Mouse (Mus musculus): ENCODE measurements around the gene Snd1. TPM values are rescaled to one million over a fixed set of nuclear protein-coding genes. Genes with fewer than 3 reads are reported as not detected.

Snd1 gene
- polyA plus RNA-seq, 2 experiments = 104 to 120 TPM

DNA sequence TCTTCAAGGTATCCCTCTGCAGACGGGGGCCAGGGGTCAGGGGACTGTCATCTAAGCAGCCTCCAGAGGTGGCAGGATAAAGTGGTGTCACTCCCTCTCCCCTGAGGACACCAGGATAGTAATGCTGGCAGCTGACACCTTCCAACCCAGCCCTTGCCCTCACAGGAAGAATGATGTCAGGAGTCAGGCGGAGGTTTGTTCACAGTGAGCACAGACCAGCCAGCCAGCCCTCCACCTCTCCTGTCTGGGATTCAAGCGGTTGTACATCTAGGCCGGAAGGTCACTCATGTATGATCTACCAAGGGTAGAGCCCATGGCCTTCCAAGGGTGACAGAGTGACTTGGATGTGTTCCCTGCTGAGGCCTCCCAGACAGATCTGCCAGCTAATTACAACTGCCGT lies 408.6 kb downstream of the Snd1 start:
- Histone ChIP-seq H3K9me3 (ENCODE audit: control insufficient read depth, low read length) (no peaks in the 10 kb centered on the region), H3K27me3 (ENCODE audit: control insufficient read depth, insufficient read depth, low read length) (no peaks in the 10 kb centered on the region), H3K4me3 (replicated peaks; ENCODE audit: low read length) (no peak overlapping the region), H3K27ac (replicated peaks; ENCODE audit: low read depth, low read length) (no peak overlapping the region), H3K36me3 (ENCODE audit: control insufficient read depth, insufficient read depth, low read length) (peaks cover 82% of the 10 kb centered on the region), H3K4me1 (ENCODE audit: control insufficient read depth, insufficient read depth, low read length) (no peaks in the 10 kb centered on the region), H3K9ac (ENCODE audit: low read depth, low read length, severe bottlenecking) (no peak overlapping the region), H3K4me2 (replicated peaks; ENCODE audit: low read depth, low read length, severe bottlenecking) (no peak overlapping the region)
- no peak for DNase-seq (ENCODE audit: low spot score)
- WGBS = 77% methylated on average over 5 of the region's 5 CpGs
- no peak for ATAC-seq (ENCODE audit: low FRiP score, low read depth)
- TF ChIP-seq POLR2A (IDR thresholded peaks at IDR 0.05; ENCODE audit: borderline replicate concordance, extremely low read depth, insufficient read depth, insufficient read length) = no peak

DNA sequence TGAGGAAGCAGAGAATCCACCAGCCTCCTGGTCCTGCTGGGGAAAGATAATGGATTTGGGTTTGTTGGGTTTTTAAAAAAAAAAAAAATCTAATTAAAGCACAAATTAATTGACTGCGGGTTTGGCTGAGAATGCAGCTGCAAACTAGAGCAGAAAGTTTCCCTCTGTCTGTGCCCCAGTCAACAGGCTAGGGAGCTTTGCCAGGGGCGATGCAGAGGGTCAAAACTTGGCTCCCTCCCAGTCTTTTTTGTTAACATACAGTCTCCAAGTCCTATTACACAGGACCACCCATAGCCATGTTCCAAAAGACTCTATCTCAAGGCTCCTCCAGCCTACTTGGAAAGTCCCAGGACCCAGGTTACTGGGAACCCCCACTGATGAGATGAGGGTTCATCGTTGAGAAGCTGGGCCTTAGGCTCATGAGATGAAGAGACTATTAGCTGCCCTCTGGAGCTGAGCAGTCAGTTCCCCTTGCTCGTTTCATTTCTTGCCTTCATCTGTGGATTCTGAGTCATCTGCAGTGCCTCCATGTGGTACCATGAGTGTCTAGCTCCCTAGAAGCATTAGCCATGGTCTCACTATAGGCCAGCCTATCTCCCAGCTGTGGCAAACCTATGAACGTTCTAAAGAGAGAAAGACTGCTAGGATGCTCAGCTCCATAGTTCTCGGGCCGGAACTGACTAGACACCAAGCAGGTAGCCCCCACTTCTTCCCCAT lies 411.9 kb downstream of the Snd1 start:
- H3K27ac ChIP-seq (replicated peaks; ENCODE audit: low read depth, low read length) = no peak overlapping the region
- DNase-seq (ENCODE audit: low spot score) = no peak
- no peak for TF ChIP-seq POLR2A (IDR thresholded peaks at IDR 0.05; ENCODE audit: borderline replicate concordance, extremely low read depth, insufficient read depth, insufficient read length)
- no peak overlapping the region for H3K4me2 ChIP-seq (replicated peaks; ENCODE audit: low read depth, low read length, severe bottlenecking)
- peaks cover 87% of the 10 kb centered on the region for H3K36me3 ChIP-seq (ENCODE audit: control insufficient read depth, insufficient read depth, low read length)
- no peaks in the 10 kb centered on the region for H3K4me1 ChIP-seq (ENCODE audit: control insufficient read depth, insufficient read depth, low read length)
- H3K4me3 ChIP-seq (replicated peaks; ENCODE audit: low read length) = no peak overlapping the region
- no peak for ATAC-seq (ENCODE audit: low FRiP score, low read depth)
- WGBS = 90% methylated on average over 7 of the region's 7 CpGs
- no peaks in the 10 kb centered on the region for H3K9me3 ChIP-seq (ENCODE audit: control insufficient read depth, low read length)
- H3K27me3 ChIP-seq (ENCODE audit: control insufficient read depth, insufficient read depth, low read length) = no peaks in the 10 kb centered on the region
- no peak overlapping the region for H3K9ac ChIP-seq (ENCODE audit: low read depth, low read length, severe bottlenecking)

DNA sequence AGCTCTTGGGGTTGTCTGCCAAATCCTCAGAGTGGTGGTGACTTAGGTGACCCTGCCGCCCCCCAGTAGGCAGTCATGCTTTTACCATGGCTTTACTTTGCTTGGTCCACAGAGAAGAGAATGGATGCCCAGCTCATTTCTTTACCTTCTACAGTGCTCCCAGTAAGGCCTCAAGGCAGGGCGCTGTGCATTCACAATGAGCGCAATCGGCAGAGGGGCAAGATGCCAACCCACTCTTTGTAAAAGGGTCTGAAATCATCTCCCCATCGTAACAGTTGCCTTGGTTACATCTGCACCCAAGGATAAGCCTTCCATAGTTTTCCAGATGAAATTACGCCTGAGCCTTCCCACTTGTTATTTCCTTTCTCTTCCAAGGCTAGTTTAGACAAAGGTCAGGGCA lies 415.5 kb downstream of the Snd1 start:
- no peaks in the 10 kb centered on the region for H3K4me1 ChIP-seq (ENCODE audit: control insufficient read depth, insufficient read depth, low read length)
- no peak overlapping the region for H3K4me3 ChIP-seq (replicated peaks; ENCODE audit: low read length)
- no peak for ATAC-seq (ENCODE audit: low FRiP score, low read depth)
- no peak overlapping the region for H3K27ac ChIP-seq (replicated peaks; ENCODE audit: low read depth, low read length)
- TF ChIP-seq POLR2A (IDR thresholded peaks at IDR 0.05; ENCODE audit: borderline replicate concordance, extremely low read depth, insufficient read depth, insufficient read length) = no peak
- 91% methylated on average over 6 of the region's 6 CpGs for WGBS
- H3K4me2 ChIP-seq (replicated peaks; ENCODE audit: low read depth, low read length, severe bottlenecking) = no peak overlapping the region
- H3K9ac ChIP-seq (ENCODE audit: low read depth, low read length, severe bottlenecking) = no peak overlapping the region
- DNase-seq (ENCODE audit: low spot score) = no peak
- no peaks in the 10 kb centered on the region for H3K9me3 ChIP-seq (ENCODE audit: control insufficient read depth, low read length)
- H3K36me3 ChIP-seq (ENCODE audit: control insufficient read depth, insufficient read depth, low read length) = peaks cover 61% of the 10 kb centered on the region
- H3K27me3 ChIP-seq (ENCODE audit: control insufficient read depth, insufficient read depth, low read length) = no peaks in the 10 kb centered on the region

DNA sequence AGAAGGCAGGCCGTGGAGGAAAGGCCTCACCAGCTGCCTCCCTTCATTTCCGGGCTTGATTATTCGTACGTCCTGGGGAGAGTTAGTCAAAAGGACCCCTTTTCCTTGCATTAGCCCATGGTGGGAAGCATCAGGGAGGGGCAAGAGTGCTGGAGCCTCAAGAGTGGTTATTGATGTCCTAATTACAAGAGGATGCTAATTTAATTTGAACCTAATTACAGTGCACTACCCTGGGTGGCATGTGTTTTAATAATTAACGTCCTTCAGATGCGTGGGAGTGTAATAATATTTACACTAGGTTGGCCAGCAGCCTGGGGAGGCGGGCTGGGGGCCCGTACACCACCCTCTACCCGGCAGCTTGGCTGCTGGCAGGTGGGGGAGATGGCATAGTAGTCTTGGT lies 416.5 kb downstream of the Snd1 start:
- Histone ChIP-seq H3K4me1 (ENCODE audit: control insufficient read depth, insufficient read depth, low read length) (no peaks in the 10 kb centered on the region), H3K9me3 (ENCODE audit: control insufficient read depth, low read length) (no peaks in the 10 kb centered on the region), H3K27me3 (ENCODE audit: control insufficient read depth, insufficient read depth, low read length) (no peaks in the 10 kb centered on the region), H3K4me3 (replicated peaks; ENCODE audit: low read length) (no peak overlapping the region), H3K27ac (replicated peaks; ENCODE audit: low read depth, low read length) (no peak overlapping the region), H3K9ac (ENCODE audit: low read depth, low read length, severe bottlenecking) (no peak overlapping the region), H3K4me2 (replicated peaks; ENCODE audit: low read depth, low read length, severe bottlenecking) (no peak overlapping the region), H3K36me3 (ENCODE audit: control insufficient read depth, insufficient read depth, low read length) (peaks cover 55% of the 10 kb centered on the region)
- 43% methylated on average over 9 of the region's 9 CpGs for WGBS
- no peak for DNase-seq (ENCODE audit: low spot score)
- ATAC-seq (ENCODE audit: low FRiP score, low read depth) = no peak
- no peak for TF ChIP-seq POLR2A (IDR thresholded peaks at IDR 0.05; ENCODE audit: borderline replicate concordance, extremely low read depth, insufficient read depth, insufficient read length)

DNA sequence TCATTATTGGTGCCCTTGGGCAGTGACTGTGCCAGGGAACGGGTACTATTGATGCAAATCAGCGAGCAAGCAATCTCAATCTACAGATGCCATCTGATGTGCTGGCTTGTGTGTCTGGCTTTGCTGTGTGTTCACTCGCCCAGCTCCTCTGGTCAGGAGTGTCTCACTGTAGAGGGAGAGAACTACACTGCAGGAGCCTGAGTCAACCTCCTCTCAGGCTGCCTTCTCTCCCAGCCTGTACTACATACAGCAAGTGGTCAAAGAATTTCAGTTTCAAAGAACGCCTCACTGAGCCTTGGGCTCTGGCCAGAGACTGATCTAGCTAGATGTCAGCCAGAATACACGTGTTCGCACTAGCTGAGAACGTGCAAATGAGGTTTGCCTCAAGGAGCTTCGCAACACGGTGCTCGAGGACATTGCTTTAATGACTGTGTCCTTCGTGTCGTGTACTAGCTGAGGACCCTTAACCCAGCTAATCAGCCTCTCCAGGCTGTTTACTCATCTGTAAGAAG lies 420.1 kb downstream of the Snd1 start:
- DNase-seq (ENCODE audit: low spot score) = no peak
- WGBS = 74% methylated on average over 12 of the region's 12 CpGs
- Histone ChIP-seq H3K27me3 (ENCODE audit: control insufficient read depth, insufficient read depth, low read length) (no peaks in the 10 kb centered on the region), H3K9me3 (ENCODE audit: control insufficient read depth, low read length) (no peaks in the 10 kb centered on the region), H3K4me1 (ENCODE audit: control insufficient read depth, insufficient read depth, low read length) (no peaks in the 10 kb centered on the region; the same call in 1 of the 2 replicates), H3K4me2 (replicated peaks; ENCODE audit: low read depth, low read length, severe bottlenecking) (no peak overlapping the region), H3K27ac (replicated peaks; ENCODE audit: low read depth, low read length) (no peak overlapping the region), H3K36me3 (ENCODE audit: control insufficient read depth, insufficient read depth, low read length) (peaks cover 20% of the 10 kb centered on the region), H3K4me3 (replicated peaks; ENCODE audit: low read length) (no peak overlapping the region), H3K9ac (ENCODE audit: low read depth, low read length, severe bottlenecking) (no peak overlapping the region)
- ATAC-seq (ENCODE audit: low FRiP score, low read depth) = no peak
- no peak for TF ChIP-seq POLR2A (IDR thresholded peaks at IDR 0.05; ENCODE audit: borderline replicate concordance, extremely low read depth, insufficient read depth, insufficient read length)
